Mouse (Mus musculus) G1E (cell line): ENCODE results near the gene Rsl1. TPM values are rescaled to one million over a fixed set of nuclear protein-coding genes. Genes with fewer than 3 reads are reported as not detected.

Experiments used
- ATAC-seq: 2 replicates; pipeline ENCODE4 v1.8.0; 2016; ENCODE audit warnings: mild to moderate bottlenecking; ENCODE audit not compliant: insufficient number of reproducible peaks, poor library complexity, low FRiP score, severe bottlenecking; ENCODE audit errors: extremely low read depth
- DNase-seq: peaks from one replicate; pipeline ENCODE4 v3.0.0; 2012; ENCODE audit warnings: low spot score
- H3K27me3 ChIP-seq: 2 replicates; pipeline ENCODE4 v1.6.1; 2012; ENCODE audit warnings: mild to moderate bottlenecking, low read length, inconsistent platforms; ENCODE audit not compliant: insufficient read depth
- H3K36me3 ChIP-seq: replicated peaks from 2 replicates; pipeline ENCODE3; 2012; ENCODE audit warnings: mild to moderate bottlenecking, inconsistent platforms
- H3K4me1 ChIP-seq: 2 replicates; pipeline ENCODE4 v1.6.1; 2012; ENCODE audit warnings: low read depth, low read length, inconsistent platforms, mixed read lengths; ENCODE audit not compliant: insufficient read depth
- H3K4me3 ChIP-seq: 2 replicates; pipeline ENCODE4 v1.5.1; 2012; ENCODE audit warnings: low read depth, mild to moderate bottlenecking, inconsistent platforms, low read length, moderate library complexity, mixed read lengths
- H3K9me3 ChIP-seq: replicated peaks from 2 replicates; pipeline ENCODE4 v1.6.1; 2012; ENCODE audit warnings: inconsistent platforms
- CTCF ChIP-seq: IDR thresholded peaks from 2 replicates; pipeline ENCODE4 v1.5.1; 2012; ENCODE audit warnings: low read depth, low read length, inconsistent platforms, mixed read lengths
- GATA1 ChIP-seq: IDR thresholded peaks from 2 replicates; pipeline ENCODE4 v1.6.1; 2012; ENCODE audit warnings: borderline replicate concordance, low read length, inconsistent platforms, mixed read lengths
- GATA2 ChIP-seq: IDR thresholded peaks from 2 replicates; pipeline ENCODE4 v1.6.1; 2012; ENCODE audit warnings: low read depth, low read length, inconsistent platforms, borderline replicate concordance
- POLR2AphosphoS5 ChIP-seq: IDR thresholded peaks from 2 replicates; pipeline ENCODE4 v1.6.1; 2012; ENCODE audit warnings: low read depth, low read length, inconsistent platforms; ENCODE audit not compliant: insufficient replicate concordance
- TAL1 ChIP-seq: conservative IDR thresholded peaks from 2 replicates; pipeline ENCODE4 v1.6.1; 2012; ENCODE audit warnings: low read depth, low read length, inconsistent platforms, mixed read lengths
- polyA plus RNA-seq: library from polyadenylated mRNA; stranded (reverse); fragments of >175 nt; gene quantifications from 2 replicates; pipeline ENCODE4 v1.2.3, GENCODE M21; 2012
- total RNA-seq, 2 experiments: library from RNA; stranded (forward) in 1 of 2; stranded (reverse) in 1 of 2; fragments of 200-1000 nt in 1 of 2; fragments of >200 nt in 1 of 2; fragmentation: Nextera tagmentation in 1 of 2; gene quantifications; 2 replicates each; pipeline ENCODE4 v1.2.3; 2014 to 2017

Rsl1 gene
- total and polyA plus RNA-seq, 3 experiments: 0.29 to 16.4 (median 10.8) TPM

GRCm38 (mm10) chr13:67201656-67202055, 28.7 kb downstream of the Rsl1 start:
- no peaks in the 10 kb centered on the region for H3K27me3 ChIP-seq
- no peak for TF ChIP-seq POLR2AphosphoS5
- no peak for TF ChIP-seq GATA2
- no peak for TF ChIP-seq CTCF
- TF ChIP-seq GATA1: no peak
- TF ChIP-seq TAL1: no peak
- DNase-seq: no peak
- no peaks in the 10 kb centered on the region for H3K4me1 ChIP-seq
- H3K4me3 ChIP-seq: no peak overlapping the region
- H3K36me3 ChIP-seq: no peaks in the 10 kb centered on the region
- H3K9me3 ChIP-seq: no peaks in the 10 kb centered on the region
- no peak for ATAC-seq

- Histone ChIP-seq H3K9me3 (no peaks in the 10 kb centered on the region), H3K4me3 (no peak overlapping the region), H3K27me3 (no peaks in the 10 kb centered on the region), H3K4me1 (no peaks in the 10 kb centered on the region), H3K36me3 (no peaks in the 10 kb centered on the region)
- TF ChIP-seq TAL1: no peak
- ATAC-seq (no peak; the same call in 1 of the 2 replicates), DNase-seq (no peak)
Observed at GRCm38 (mm10) chr13:67214015-67214607, 41.1 kb downstream of the Rsl1 start.

Other genes starting within 250 kb of the Rsl1 start
- gene Zfp712, start 112.0 kb upstream of the Rsl1 start, total RNA-seq (2014; fragmentation: Nextera tagmentation): 9.4 and 10.5 TPM in 2 replicates
- 5.1 and 5.3 TPM in 2 replicates for gene Zfp712, start 112.0 kb upstream of the Rsl1 start, total RNA-seq (2017)
- 0.10 and 0.13 TPM in 2 replicates for gene Zfp712, start 112.0 kb upstream of the Rsl1 start, polyA plus RNA-seq
- 4.6 and 5.1 TPM in 2 replicates for gene Zfp708, start 75.2 kb upstream of the Rsl1 start, total RNA-seq (2014; fragmentation: Nextera tagmentation)
- 0.29 TPM in 1 of 2 replicates, not detected in the other for gene Zfp708, start 75.2 kb upstream of the Rsl1 start, total RNA-seq (2017)
- 0.12 TPM in 1 of 2 replicates, not detected in the other for gene Zfp708, start 75.2 kb upstream of the Rsl1 start, polyA plus RNA-seq
- 6.2 and 12.0 TPM in 2 replicates for gene Gm28557, start 64.6 kb upstream of the Rsl1 start, total RNA-seq (2014; fragmentation: Nextera tagmentation)
- gene Gm28557, start 64.6 kb upstream of the Rsl1 start, total RNA-seq (2017): 5.3 and 9.3 TPM in 2 replicates
- gene Gm28557, start 64.6 kb upstream of the Rsl1 start, polyA plus RNA-seq: 0.19 and 0.23 TPM in 2 replicates
- gene Rslcan18, start 56.9 kb upstream of the Rsl1 start, total RNA-seq (2014; fragmentation: Nextera tagmentation): 4.0 and 6.9 TPM in 2 replicates
- 0.49 and 1.4 TPM in 2 replicates for gene Rslcan18, start 56.9 kb upstream of the Rsl1 start, total RNA-seq (2017)
- 0.02 TPM in 1 of 2 replicates, not detected in the other for gene Rslcan18, start 56.9 kb upstream of the Rsl1 start, polyA plus RNA-seq
- 12.4 and 16.3 TPM in 2 replicates for gene Zfp759, start 51.5 kb upstream of the Rsl1 start, total RNA-seq (2014; fragmentation: Nextera tagmentation)
- 10.9 and 12.0 TPM in 2 replicates for gene Zfp759, start 51.5 kb upstream of the Rsl1 start, total RNA-seq (2017)
- 0.20 and 0.24 TPM in 2 replicates for gene Zfp759, start 51.5 kb upstream of the Rsl1 start, polyA plus RNA-seq
- gene Zfp455, start 21.3 kb downstream of the Rsl1 start, total RNA-seq (2014; fragmentation: Nextera tagmentation): 3.2 and 4.9 TPM in 2 replicates
- gene Zfp455, start 21.3 kb downstream of the Rsl1 start, total RNA-seq (2017): 2.6 and 2.7 TPM in 2 replicates
- gene Zfp455, start 21.3 kb downstream of the Rsl1 start, polyA plus RNA-seq: 0.04 and 0.09 TPM in 2 replicates
- gene Zfp458, start 105.3 kb downstream of the Rsl1 start, total RNA-seq (2014; fragmentation: Nextera tagmentation): 11.0 and 12.5 TPM in 2 replicates
- gene Zfp458, start 105.3 kb downstream of the Rsl1 start, total RNA-seq (2017): 3.7 and 6.9 TPM in 2 replicates
- 0.30 and 0.35 TPM in 2 replicates for gene Zfp458, start 105.3 kb downstream of the Rsl1 start, polyA plus RNA-seq
- 4.4 and 9.2 TPM in 2 replicates for gene Zfp457, start 133.3 kb downstream of the Rsl1 start, total RNA-seq (2014; fragmentation: Nextera tagmentation)
- gene Zfp457, start 133.3 kb downstream of the Rsl1 start, total RNA-seq (2017): 5.0 and 5.6 TPM in 2 replicates
- 0.09 TPM in 1 of 2 replicates, not detected in the other for gene Zfp457, start 133.3 kb downstream of the Rsl1 start, polyA plus RNA-seq
- gene Zfp595, start 159.4 kb downstream of the Rsl1 start, total RNA-seq (2014; fragmentation: Nextera tagmentation): 16.1 and 17.1 TPM in 2 replicates
- gene Zfp595, start 159.4 kb downstream of the Rsl1 start, total RNA-seq (2017): 7.6 and 9.2 TPM in 2 replicates
- 0.09 and 0.23 TPM in 2 replicates for gene Zfp595, start 159.4 kb downstream of the Rsl1 start, polyA plus RNA-seq
- gene Gm28044, start 187.4 kb downstream of the Rsl1 start, total RNA-seq (2014; fragmentation: Nextera tagmentation): 5.2 and 8.1 TPM in 2 replicates
- 4.9 and 7.2 TPM in 2 replicates for gene Gm28044, start 187.4 kb downstream of the Rsl1 start, total RNA-seq (2017)
- not detected in 2 replicates for gene Gm28044, start 187.4 kb downstream of the Rsl1 start, polyA plus RNA-seq
- 10.3 and 13.4 TPM in 2 replicates for gene Zfp953, start 187.4 kb downstream of the Rsl1 start, total RNA-seq (2014; fragmentation: Nextera tagmentation)
- 5.5 and 6.0 TPM in 2 replicates for gene Zfp953, start 187.4 kb downstream of the Rsl1 start, total RNA-seq (2017)
- 0.04 and 0.13 TPM in 2 replicates for gene Zfp953, start 187.4 kb downstream of the Rsl1 start, polyA plus RNA-seq
- gene Gm28041, start 202.6 kb downstream of the Rsl1 start, total RNA-seq (2014; fragmentation: Nextera tagmentation): 1.4 and 3.1 TPM in 2 replicates
- gene Gm28041, start 202.6 kb downstream of the Rsl1 start, total RNA-seq (2017): 0.52 and 1.4 TPM in 2 replicates
- not detected in 2 replicates for gene Gm28041, start 202.6 kb downstream of the Rsl1 start, polyA plus RNA-seq
- 6.1 and 13.1 TPM in 2 replicates for gene Zfp456, start 202.6 kb downstream of the Rsl1 start, total RNA-seq (2014; fragmentation: Nextera tagmentation)
- gene Zfp456, start 202.6 kb downstream of the Rsl1 start, total RNA-seq (2017): 6.2 and 6.5 TPM in 2 replicates
- 0.12 and 0.15 TPM in 2 replicates for gene Zfp456, start 202.6 kb downstream of the Rsl1 start, polyA plus RNA-seq
- gene Zfp429, start 226.6 kb downstream of the Rsl1 start, total RNA-seq (2014; fragmentation: Nextera tagmentation): 12.6 and 19.6 TPM in 2 replicates
- gene Zfp429, start 226.6 kb downstream of the Rsl1 start, total RNA-seq (2017): 4.0 and 9.5 TPM in 2 replicates
- gene Zfp429, start 226.6 kb downstream of the Rsl1 start, polyA plus RNA-seq: 0.65 and 1.2 TPM in 2 replicates
- not detected in 2 replicates for gene Zfp459, start 248.2 kb downstream of the Rsl1 start, total RNA-seq (2014; fragmentation: Nextera tagmentation)
- gene Zfp459, start 248.2 kb downstream of the Rsl1 start, total RNA-seq (2017): 0.05 and 0.06 TPM in 2 replicates
- not detected in 2 replicates for gene Zfp459, start 248.2 kb downstream of the Rsl1 start, polyA plus RNA-seq